Mouse (Mus musculus) kidney, postnatal 14 days (tissue): Measurements from ENCODE around the gene Polq.

Source experiments
- DNase-seq: peaks from one replicate; pipeline ENCODE4 v3.0.0; 2022; ENCODE audit warnings: mixed read lengths

Gene Polq

GRCm38 (mm10) chr16:37011061-37011921 is at the start of gene Polq:
Polq (plus strand) TSS chr16:37011786.
- peak; percentile 93 for DNase-seq

DNA sequence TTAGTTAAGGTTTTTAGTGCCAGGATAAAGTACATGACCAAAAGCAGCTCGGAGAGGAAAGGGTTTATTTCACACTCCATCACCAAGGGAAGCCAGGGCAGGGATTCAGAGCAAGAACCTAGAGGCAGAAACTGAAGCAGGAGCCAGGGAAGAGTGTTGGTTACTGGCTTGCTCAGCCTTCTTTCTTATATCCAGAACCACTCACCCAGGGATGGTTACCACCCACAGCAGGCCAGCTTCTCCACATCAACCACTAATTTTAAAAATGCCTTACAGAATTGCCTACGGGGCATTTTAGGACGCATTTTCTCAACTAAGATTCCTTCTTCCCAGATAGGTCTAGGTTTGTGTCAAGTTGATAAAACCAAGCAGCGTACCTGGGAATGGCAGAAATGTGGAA is 48.2 kb upstream of the Polq start:
- DNase-seq: no peak

DNA sequence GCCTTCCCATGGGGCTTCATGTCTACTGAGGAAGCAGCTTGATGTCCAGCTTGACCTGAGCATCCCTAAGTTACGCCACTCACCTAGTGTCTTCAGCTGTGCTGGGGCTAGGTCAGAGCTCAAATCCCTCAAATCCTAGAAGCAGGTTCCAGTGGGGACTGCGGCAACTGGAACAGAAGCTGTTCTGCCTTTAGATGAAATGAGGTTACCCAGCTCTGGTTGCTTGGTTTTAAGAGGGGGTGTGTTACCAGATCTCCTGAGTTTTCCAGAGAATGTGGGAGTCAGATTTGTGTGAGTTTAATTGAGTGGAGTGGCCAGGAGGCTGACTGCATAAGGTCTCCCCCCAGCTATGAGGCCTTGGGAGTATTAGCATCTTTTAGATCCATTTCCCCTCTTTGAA is 32.5 kb upstream of the Polq start:
- DNase-seq: no peak

DNA sequence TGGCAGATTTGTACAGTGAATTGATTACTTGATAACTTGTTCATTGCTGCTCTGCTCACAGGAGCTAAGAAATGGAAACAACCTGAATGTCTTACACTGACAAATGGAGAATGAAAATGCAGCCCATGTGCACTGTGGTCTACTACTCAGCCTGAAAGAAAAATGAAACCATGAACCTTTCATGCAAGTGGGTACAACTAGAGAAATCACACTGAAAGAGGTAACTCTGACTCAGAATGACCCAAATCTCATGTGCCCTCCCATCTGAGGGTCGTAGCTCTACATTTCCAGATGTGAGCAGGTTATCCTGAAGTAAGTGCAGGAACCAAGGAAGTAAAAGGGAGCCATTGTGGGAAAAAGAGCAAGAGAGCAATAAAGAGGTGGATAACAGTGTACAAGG is 27.8 kb upstream of the Polq start:
- no peak for DNase-seq

GRCm38 (mm10) chr16:36985636-36986042 is 25.9 kb upstream of the Polq start:
- no peak for DNase-seq

GRCm38 (mm10) chr16:36987399-36987798 is 24.2 kb upstream of the Polq start:
- DNase-seq: no peak

- DNase-seq: peak; percentile 44
Observed at GRCm38 (mm10) chr16:36988066-36988465, 23.5 kb upstream of the Polq start.

DNA sequence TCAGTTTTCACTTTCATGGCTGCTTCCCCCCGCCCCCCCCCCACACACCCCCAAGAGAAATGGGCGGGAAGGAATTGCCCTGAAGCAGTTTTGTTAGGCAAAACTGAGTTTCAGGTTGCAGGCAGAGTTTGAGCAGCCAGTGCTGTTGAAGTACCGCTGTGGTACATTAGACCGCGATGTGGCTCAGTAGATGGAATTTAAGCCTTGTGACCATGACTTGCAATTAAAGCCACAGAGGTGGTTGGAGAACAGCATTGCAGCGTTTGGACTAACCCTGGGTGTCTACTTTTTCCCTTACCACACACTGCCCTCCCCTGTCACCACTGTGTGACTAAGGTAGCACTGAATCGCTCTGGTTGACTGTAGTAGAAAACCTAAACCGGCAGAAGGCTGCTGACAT is 22.1 kb upstream of the Polq start:
- peak; percentile 46 for DNase-seq

GRCm38 (mm10) chr16:36989999-36990625 is 21.5 kb upstream of the Polq start, which contains the start of gene Fbxo40:
Fbxo40 (minus strand) TSS chr16:36990467.
- DNase-seq: peak; percentile 29

DNA sequence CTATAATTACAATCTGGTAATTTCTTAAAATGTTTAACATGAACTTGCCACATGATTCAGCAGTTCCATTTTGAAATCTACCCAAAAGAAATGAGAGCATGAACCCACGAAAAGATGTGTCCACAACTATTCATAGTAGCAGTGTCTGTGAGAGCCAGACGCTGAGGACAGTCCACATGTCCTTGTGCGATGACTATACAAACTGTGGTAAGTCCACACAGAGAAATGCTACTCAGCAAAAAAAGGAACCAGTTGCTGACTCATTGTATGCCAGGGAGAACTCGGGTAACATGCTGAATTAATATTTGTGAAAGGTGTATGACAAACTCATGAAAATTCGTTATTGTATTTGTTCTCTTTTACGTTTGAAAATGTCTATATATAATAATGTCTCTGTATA is 13.9 kb upstream of the Polq start:
- no peak for DNase-seq

GRCm38 (mm10) chr16:36999366-36999972 is 12.1 kb upstream of the Polq start:
- no peak for DNase-seq

GRCm38 (mm10) chr16:37009262-37009661 is 2.3 kb upstream of the Polq start:
- no peak for DNase-seq

DNA sequence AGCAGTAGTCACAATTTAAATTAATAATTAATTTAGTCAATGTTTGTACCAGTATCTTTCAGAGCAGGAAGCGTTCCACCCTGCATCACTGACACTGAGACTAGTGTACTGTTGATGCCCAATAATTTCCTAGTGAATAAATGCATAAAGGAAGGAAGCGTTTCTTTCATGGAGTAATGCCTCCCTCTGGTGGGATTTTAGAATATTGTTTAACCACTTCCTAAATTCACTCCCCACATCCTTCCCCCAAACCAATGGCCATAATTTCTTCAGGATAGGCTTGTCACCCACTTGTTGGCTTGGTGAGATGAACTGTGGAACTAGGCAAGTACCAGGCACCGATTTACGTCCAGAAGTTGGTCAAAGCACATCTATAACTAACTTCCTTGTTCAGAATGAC is 1.2 kb upstream of the Polq start:
- peak; percentile 58 for DNase-seq

DNA sequence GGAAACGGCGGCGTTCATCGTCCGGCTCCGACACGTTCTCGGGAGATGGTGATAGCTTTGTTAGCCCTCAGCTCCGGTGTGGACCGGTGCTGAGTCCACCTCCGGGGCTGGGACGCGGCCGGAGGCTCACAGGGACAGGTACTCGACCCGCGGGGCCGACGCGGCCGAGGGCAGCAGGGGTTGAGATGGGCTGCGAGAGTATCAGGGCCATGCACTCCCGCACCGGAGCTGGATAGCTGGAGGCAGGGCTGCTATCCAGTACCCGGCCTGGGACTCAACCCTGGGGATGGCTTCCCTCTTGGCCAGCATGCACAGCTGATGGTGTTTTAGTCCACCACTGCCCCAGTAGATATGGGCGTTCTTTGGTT is 320 bp downstream of the Polq start:
- no peak for DNase-seq

GRCm38 (mm10) chr16:37012336-37012735 is 750 bp downstream of the Polq start:
- no peak for DNase-seq

GRCm38 (mm10) chr16:37027581-37027980 is 16.0 kb downstream of the Polq start:
- DNase-seq: no peak

DNA sequence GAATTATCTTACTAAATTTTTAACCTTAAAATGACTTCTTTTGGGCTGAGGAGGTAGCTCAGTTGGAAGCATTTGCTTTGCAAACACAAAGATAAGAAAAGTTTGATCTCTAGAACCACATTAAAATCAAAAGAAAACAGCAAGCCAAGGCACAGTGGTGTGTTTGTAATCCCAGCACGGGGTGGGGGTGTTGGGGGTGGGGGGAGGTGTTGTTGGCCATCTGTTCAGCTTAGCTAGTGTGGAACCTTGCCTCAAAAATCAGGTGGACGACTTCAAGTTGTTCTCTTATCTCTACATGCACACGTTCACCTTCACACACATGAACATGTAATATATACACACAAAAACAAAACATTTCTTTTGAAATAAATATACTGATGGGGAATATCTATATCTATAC is 20.4 kb downstream of the Polq start:
- DNase-seq: no peak

DNA sequence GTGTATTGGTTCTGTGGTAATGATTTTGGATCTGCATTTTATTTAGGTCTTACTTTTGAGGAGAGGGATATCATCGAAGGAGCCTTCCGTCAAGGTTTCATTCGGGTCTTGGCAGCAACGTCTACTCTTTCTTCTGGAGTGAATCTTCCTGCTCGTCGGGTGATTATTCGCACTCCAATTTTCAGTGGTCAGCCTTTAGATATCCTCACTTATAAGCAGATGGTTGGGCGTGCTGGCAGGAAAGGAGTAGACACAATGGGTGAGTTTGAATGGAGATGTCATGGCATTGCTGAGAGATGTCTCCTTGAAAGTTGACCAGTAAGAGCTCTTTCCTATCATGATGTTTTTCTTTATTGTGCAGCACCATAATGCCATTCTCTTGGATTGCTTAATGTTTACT is 23.2 kb downstream of the Polq start:
- no peak for DNase-seq

DNA sequence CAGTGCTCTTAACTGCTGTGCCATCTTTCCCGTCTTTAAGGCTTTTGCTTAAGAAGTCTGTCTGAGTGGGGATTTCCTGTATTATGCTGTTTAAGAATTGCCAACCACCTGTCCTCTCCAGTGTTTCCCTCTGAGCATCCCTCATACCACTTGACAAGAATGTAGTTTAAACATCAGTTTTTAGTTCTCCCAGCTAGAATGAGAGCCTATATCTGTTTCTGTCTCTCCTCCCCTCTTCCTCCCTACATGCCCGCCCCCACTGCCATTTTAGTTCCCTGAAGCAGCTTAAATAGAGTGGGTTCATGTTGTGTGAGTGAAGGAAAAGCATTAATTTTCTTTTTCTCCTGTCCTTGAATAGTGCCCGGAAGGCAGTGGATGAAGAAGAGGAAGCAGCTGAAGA is 48.0 kb downstream of the Polq start:
- DNase-seq: no peak

- no peak for DNase-seq
Observed at GRCm38 (mm10) chr16:37061261-37061660, 49.7 kb downstream of the Polq start.

DNA sequence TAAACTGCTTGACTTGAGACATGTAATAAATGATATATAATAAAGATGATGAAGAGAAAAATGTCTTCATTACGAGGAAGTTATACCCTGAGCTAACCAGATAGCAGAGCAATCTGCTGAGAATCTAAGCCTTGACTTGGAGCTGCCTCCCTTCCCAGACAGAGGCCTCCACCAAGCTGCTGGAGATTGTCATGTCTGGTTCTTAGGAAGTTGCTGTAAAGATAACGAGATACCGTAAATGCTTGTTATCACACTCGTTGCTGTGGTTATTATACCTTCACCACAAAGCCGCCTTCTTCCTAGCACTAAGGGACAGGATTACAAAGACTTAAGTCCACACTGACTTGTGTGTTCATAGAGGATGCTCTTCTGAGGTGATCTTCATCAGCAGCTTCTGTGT is 60.8 kb downstream of the Polq start:
- DNase-seq: no peak

DNA sequence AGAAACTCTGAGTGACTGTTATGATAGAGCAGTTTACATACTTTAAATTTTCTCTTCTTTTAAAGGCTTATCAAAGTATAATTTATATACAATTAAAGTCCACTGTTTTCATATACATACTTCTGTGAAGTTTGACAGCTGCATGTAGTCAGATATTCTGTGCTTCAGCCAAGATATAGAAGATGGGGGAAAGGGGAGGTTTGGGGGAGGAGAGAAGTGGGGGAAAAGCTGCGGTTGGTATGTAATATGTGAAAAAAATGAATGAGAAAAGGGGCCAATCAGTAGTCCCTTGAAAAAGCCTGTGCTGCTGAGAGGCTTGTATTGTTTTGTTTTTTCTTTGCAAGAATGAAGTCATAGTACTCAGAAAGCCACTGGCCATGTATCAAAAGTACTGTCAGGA is 78.1 kb downstream of the Polq start:
- no peak for DNase-seq

DNA sequence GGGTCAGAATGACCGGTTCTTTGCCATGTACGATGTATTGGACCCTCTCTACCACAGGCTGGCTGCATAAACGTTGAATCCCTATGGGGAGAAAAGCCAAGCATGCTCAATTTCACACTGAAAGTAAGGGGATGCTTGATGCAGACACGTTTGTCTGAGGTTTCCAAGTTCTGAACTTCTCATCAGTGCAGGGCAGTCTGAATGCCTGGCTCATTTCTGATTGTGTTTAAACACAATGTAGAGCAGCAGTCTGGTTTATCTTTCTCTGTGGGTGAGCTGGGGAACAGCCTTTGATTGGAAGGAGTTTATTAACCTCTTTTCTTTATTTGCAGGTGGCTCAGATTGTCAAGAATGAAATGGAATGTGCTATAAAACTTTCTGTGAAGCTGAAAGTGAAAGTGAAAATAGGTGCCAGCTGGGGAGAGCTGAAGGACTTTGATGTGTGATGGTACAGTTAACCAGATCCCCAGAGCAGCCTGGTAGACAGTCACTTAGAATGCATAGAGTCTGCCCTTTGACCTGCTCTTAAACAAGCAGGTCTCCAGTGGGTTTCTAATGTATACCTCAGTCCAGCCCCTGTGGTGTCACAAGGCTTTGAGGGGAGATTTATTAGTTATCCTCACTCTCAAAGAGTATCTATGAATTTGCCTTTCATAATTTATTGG is 82.7 kb downstream of the Polq start:
- no peak for DNase-seq

DNA sequence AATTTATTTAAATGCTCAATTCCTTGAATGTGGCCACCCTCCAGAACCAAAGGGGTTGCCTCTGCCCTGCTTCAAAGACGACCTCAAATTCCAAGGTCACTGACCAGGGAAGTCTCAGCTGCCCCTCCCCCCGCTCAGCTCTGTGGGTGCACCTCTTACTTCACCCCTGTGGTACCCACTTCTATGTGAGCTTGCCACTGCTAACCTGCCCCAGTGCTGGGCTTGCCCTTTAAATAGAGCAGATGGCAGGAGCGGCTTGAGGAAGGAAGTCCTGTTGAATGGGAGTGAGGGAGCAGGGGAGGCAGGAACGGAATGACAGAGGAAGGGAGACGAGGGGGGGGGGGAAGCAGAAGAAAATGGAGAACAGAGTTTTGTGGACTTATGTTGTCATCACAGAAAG is 97.2 kb downstream of the Polq start:
- DNase-seq: no peak
